Mouse (Mus musculus) limb, embryonic 12.5 days (tissue): Measurements from ENCODE around the gene Grb2. TPM values are rescaled to one million over a fixed set of nuclear protein-coding genes. Genes with fewer than 3 reads are reported as not detected.

ENCODE experiments used
- ATAC-seq: fragments of 200-750 bp; cut with Nextera tagmentation; 2 replicates; pipeline ENCODE4 v1.8.0; 2017; ENCODE audit warnings: low read depth, moderate TSS enrichment; ENCODE audit not compliant: insufficient number of reproducible peaks, insufficient read depth, low FRiP score, low TSS enrichment
- H3K27ac ChIP-seq: fragments of 300-500 bp; sonication (generic); 2 replicates; pipeline ENCODE4 v1.5.1; 2016; ENCODE audit warnings: mild to moderate bottlenecking, moderate library complexity
- H3K27me3 ChIP-seq: fragments of 300-500 bp; sonication (generic); 2 replicates; pipeline ENCODE4 v1.6.1; 2016; ENCODE audit warnings: mild to moderate bottlenecking, moderate library complexity
- H3K36me3 ChIP-seq: fragments of 300-500 bp; sonication (generic); 2 replicates; pipeline ENCODE4 v1.6.1; 2016; ENCODE audit warnings: mild to moderate bottlenecking, moderate library complexity
- H3K4me1 ChIP-seq: fragments of 300-500 bp; sonication (generic); replicated peaks from 2 replicates; pipeline ENCODE4 v1.6.1; 2016
- H3K4me2 ChIP-seq: fragments of 300-500 bp; sonication (generic); 2 replicates; pipeline ENCODE4 v1.6.1; 2016; ENCODE audit warnings: mild to moderate bottlenecking, moderate library complexity
- H3K4me3 ChIP-seq: fragments of 300-500 bp; sonication (generic); replicated peaks from 2 replicates; pipeline ENCODE4 v1.5.1; 2016; ENCODE audit warnings: mild to moderate bottlenecking
- H3K9ac ChIP-seq: fragments of 300-500 bp; sonication (generic); replicated peaks from 2 replicates; pipeline ENCODE4 v1.6.1; 2016; ENCODE audit warnings: mild to moderate bottlenecking, moderate library complexity
- H3K9me3 ChIP-seq: fragments of 300-500 bp; sonication (generic); 2 replicates; pipeline ENCODE4 v1.6.1; 2016; ENCODE audit warnings: mild to moderate bottlenecking, moderate library complexity
- WGBS: fragments of 180-500 bp; shearing (Covaris S2); methylation state at CpG from one replicate; pipeline ENCODE4 v1.1.7; 2016; 5-methylcytosine and 5-hydroxymethylcytosine counted together
- polyA plus RNA-seq: library from polyadenylated mRNA; unstranded; fragments of >200 nt; fragmentation: Nextera tagmentation; extraction: Ambion mirVana; gene quantifications from 2 replicates; pipeline ENCODE4 v1.2.1, GENCODE M21; 2016

The Grb2 gene
- polyA plus RNA-seq, result 109 and 114 TPM in 2 replicates

GRCm38 (mm10) chr11:115708209-115708876 is at the start of gene Grb2:
Grb2 (minus strand) TSS chr11:115708597.
- 2% methylated on average over 43 of the region's 91 CpGs for WGBS
- Histone ChIP-seq H3K4me2 (peak within 1 kb of the TSS; percentile 88), H3K9me3 (no peaks in the 10 kb centered on the region), H3K27ac (peak within 1 kb of the TSS; percentile 92), H3K9ac (peak within 1 kb of the TSS; percentile 97), H3K27me3 (no peaks in the 10 kb centered on the region; the same call in 1 of the 2 replicates), H3K4me1 (peaks cover 28% of the 10 kb centered on the region), H3K4me3 (peak within 1 kb of the TSS; percentile 99), H3K36me3 (no peaks in the 10 kb centered on the region)
- ATAC-seq, result peak; percentile 86

- no peak for ATAC-seq
- no peaks in the 10 kb centered on the region for H3K9me3 ChIP-seq
- H3K27me3 ChIP-seq, result no peaks in the 10 kb centered on the region
- no peak overlapping the region for H3K27ac ChIP-seq
- H3K4me2 ChIP-seq, result no peak overlapping the region
- H3K4me3 ChIP-seq, result no peak overlapping the region
- 73% methylated on average over 4 of the region's 4 CpGs for WGBS
- H3K9ac ChIP-seq, result no peak overlapping the region
- no peaks in the 10 kb centered on the region for H3K36me3 ChIP-seq
- H3K4me1 ChIP-seq, result no peaks in the 10 kb centered on the region
These were observed 45.1 kb upstream of the Grb2 start for GRCm38 (mm10) chr11:115753485-115753884.

GRCm38 (mm10) chr11:115752653-115753052 is 44.3 kb upstream of the Grb2 start:
- no peak overlapping the region for H3K27ac ChIP-seq
- no peak overlapping the region for H3K4me3 ChIP-seq
- H3K9me3 ChIP-seq, result no peaks in the 10 kb centered on the region
- H3K27me3 ChIP-seq, result no peaks in the 10 kb centered on the region
- peaks cover under 1% of the 10 kb centered on the region; the same call in 1 of the 2 replicates for H3K4me1 ChIP-seq
- no peak for ATAC-seq
- 73% methylated on average over 7 of the region's 7 CpGs for WGBS
- H3K36me3 ChIP-seq, result no peaks in the 10 kb centered on the region
- H3K4me2 ChIP-seq, result no peak overlapping the region
- H3K9ac ChIP-seq, result no peak overlapping the region

GRCm38 (mm10) chr11:115751725-115752124 is 43.3 kb upstream of the Grb2 start:
- Histone ChIP-seq H3K9me3 (no peaks in the 10 kb centered on the region), H3K4me3 (no peak overlapping the region), H3K4me1 (peaks cover 5% of the 10 kb centered on the region; the same call in 1 of the 2 replicates), H3K27ac (no peak overlapping the region), H3K4me2 (no peak overlapping the region), H3K36me3 (no peaks in the 10 kb centered on the region), H3K9ac (no peak overlapping the region), H3K27me3 (no peaks in the 10 kb centered on the region)
- WGBS, result 63% methylated on average over 2 of the region's 2 CpGs
- no peak for ATAC-seq

- H3K27me3 ChIP-seq, result no peaks in the 10 kb centered on the region
- no peak overlapping the region for H3K4me3 ChIP-seq
- 91% methylated on average over 5 of the region's 5 CpGs for WGBS
- H3K27ac ChIP-seq, result no peak overlapping the region
- ATAC-seq, result no peak
- no peak overlapping the region for H3K9ac ChIP-seq
- H3K4me1 ChIP-seq, result peaks cover 5% of the 10 kb centered on the region; the same call in 1 of the 2 replicates
- no peaks in the 10 kb centered on the region for H3K9me3 ChIP-seq
- no peak overlapping the region for H3K4me2 ChIP-seq
- H3K36me3 ChIP-seq, result no peaks in the 10 kb centered on the region
These were observed 41.4 kb upstream of the Grb2 start for GRCm38 (mm10) chr11:115749834-115750233.

- H3K27me3 ChIP-seq, result no peaks in the 10 kb centered on the region
- WGBS, result 9% methylated on average over 11 of the region's 15 CpGs
- no peak overlapping the region for H3K27ac ChIP-seq
- peaks cover 5% of the 10 kb centered on the region; the same call in 1 of the 2 replicates for H3K4me1 ChIP-seq
- peak overlapping the region; percentile 46 for H3K4me2 ChIP-seq
- H3K36me3 ChIP-seq, result no peaks in the 10 kb centered on the region
- H3K4me3 ChIP-seq, result peak overlapping the region; percentile 26
- no peak for ATAC-seq
- H3K9ac ChIP-seq, result 0 out of 2 replicates have a peak overlapping the region, but pooled peaks have one; percentile 27
- no peaks in the 10 kb centered on the region for H3K9me3 ChIP-seq
These were observed 39.0 kb upstream of the Grb2 start for GRCm38 (mm10) chr11:115747351-115747750.

- H3K27ac ChIP-seq, result no peak overlapping the region
- H3K4me1 ChIP-seq, result peaks cover 5% of the 10 kb centered on the region; the same call in 1 of the 2 replicates
- no peak overlapping the region for H3K9ac ChIP-seq
- H3K27me3 ChIP-seq, result no peaks in the 10 kb centered on the region
- H3K36me3 ChIP-seq, result no peaks in the 10 kb centered on the region
- ATAC-seq, result no peak
- H3K4me3 ChIP-seq, result no peak overlapping the region
- no peak overlapping the region for H3K4me2 ChIP-seq
- WGBS, result 72% methylated on average over 8 of the region's 8 CpGs
- H3K9me3 ChIP-seq, result no peaks in the 10 kb centered on the region
These were observed 38.4 kb upstream of the Grb2 start for GRCm38 (mm10) chr11:115746762-115747161.

- no peak overlapping the region for H3K27ac ChIP-seq
- peaks cover 5% of the 10 kb centered on the region; the same call in 1 of the 2 replicates for H3K4me1 ChIP-seq
- H3K9ac ChIP-seq, result no peak overlapping the region
- no peaks in the 10 kb centered on the region for H3K36me3 ChIP-seq
- 95% methylated on average over 1 of the region's 1 CpGs for WGBS
- ATAC-seq, result no peak
- H3K4me3 ChIP-seq, result no peak overlapping the region
- no peak overlapping the region for H3K4me2 ChIP-seq
- no peaks in the 10 kb centered on the region for H3K27me3 ChIP-seq
- no peaks in the 10 kb centered on the region for H3K9me3 ChIP-seq
These were observed 37.7 kb upstream of the Grb2 start for GRCm38 (mm10) chr11:115746109-115746508.

GRCm38 (mm10) chr11:115744385-115744784 is 36.0 kb upstream of the Grb2 start:
- 87% methylated on average over 5 of the region's 5 CpGs for WGBS
- H3K4me3 ChIP-seq, result no peak overlapping the region
- no peaks in the 10 kb centered on the region for H3K36me3 ChIP-seq
- H3K9me3 ChIP-seq, result no peaks in the 10 kb centered on the region
- peaks cover 5% of the 10 kb centered on the region; the same call in 1 of the 2 replicates for H3K4me1 ChIP-seq
- no peak overlapping the region for H3K9ac ChIP-seq
- no peak overlapping the region for H3K4me2 ChIP-seq
- H3K27me3 ChIP-seq, result no peaks in the 10 kb centered on the region
- H3K27ac ChIP-seq, result no peak overlapping the region
- no peak for ATAC-seq

GRCm38 (mm10) chr11:115742926-115743325 is 34.5 kb upstream of the Grb2 start:
- ATAC-seq, result no peak
- no peak overlapping the region for H3K9ac ChIP-seq
- WGBS, result 87% methylated on average over 9 of the region's 9 CpGs

GRCm38 (mm10) chr11:115741070-115741469 is 32.7 kb upstream of the Grb2 start:
- Histone ChIP-seq H3K27ac (no peak overlapping the region), H3K9ac (no peak overlapping the region)

More at GRCm38 (mm10) chr11:115742926-115743325, 34.5 kb upstream of the Grb2 start:
- H3K4me1 ChIP-seq, result peaks cover 15% of the 10 kb centered on the region
- no peak overlapping the region for H3K4me3 ChIP-seq
- H3K36me3 ChIP-seq, result no peaks in the 10 kb centered on the region
- H3K4me2 ChIP-seq, result no peak overlapping the region
- H3K27me3 ChIP-seq, result no peaks in the 10 kb centered on the region
- H3K27ac ChIP-seq, result no peak overlapping the region
- H3K9me3 ChIP-seq, result no peaks in the 10 kb centered on the region

More at GRCm38 (mm10) chr11:115741070-115741469, 32.7 kb upstream of the Grb2 start:
- no peak overlapping the region for H3K4me3 ChIP-seq
- H3K4me1 ChIP-seq, result peaks cover 10% of the 10 kb centered on the region
- H3K4me2 ChIP-seq, result no peak overlapping the region
- no peaks in the 10 kb centered on the region for H3K9me3 ChIP-seq
- H3K27me3 ChIP-seq, result no peaks in the 10 kb centered on the region
- ATAC-seq, result no peak
- 88% methylated on average over 11 of the region's 11 CpGs for WGBS
- no peaks in the 10 kb centered on the region for H3K36me3 ChIP-seq
